In the genomic region with DNA sequence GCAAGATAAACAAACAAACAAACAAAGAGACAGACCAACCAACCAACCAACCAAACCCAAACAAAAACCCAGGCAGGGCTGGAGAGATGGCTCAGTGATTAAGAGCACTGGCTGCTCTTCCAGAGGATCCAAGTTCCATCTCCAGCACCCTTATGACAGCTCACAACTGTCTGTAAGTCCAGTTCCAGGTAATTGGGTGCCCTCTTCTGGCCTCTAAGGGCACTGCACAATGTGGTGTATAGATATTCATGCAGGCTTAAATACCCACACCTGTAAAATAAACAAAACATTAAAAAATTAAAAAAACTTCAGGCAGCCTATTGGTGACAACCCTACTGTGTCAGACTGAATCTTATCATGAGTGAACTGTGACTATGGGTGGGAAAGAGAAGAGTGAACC, we compare ENCODE assay signal across 11 mouse cellular contexts.
DNase-seq lines count a peak whose midpoint lies in the region; ATAC-seq and TF ChIP-seq lines count a peak whose summit lies in the region.
"Had no signal": no experiment of that assay in that cellular context is flagged by ENCODE, and none has a peak within 500 bp of the region (broad histone marks: within the 10 kb centered on the region; RNA-seq: fewer than 3 reads in every experiment).

No protein-coding gene starts in this region.

- TF ChIP-seq CTCF in forebrain, postnatal 0 days (IDR thresholded peaks at IDR 0.05; ENCODE audit: low read depth), result peak; percentile 24; the same call in 1 of the 2 replicates
- peak; percentile 55 for TF ChIP-seq CTCF in liver, postnatal 0 days (IDR thresholded peaks at IDR 0.05; ENCODE audit: low read depth)
- TF ChIP-seq CTCF in MEL (IDR thresholded peaks at IDR 0.05 in 2 of 3, conservative IDR thresholded peaks at IDR 0.05 in 1 of 3; ENCODE audit: control insufficient read depth in 1 of 3, insufficient read depth in 1 of 3, low read depth in 2 of 3, low read length in 3 of 3, poor library complexity in 1 of 3, severe bottlenecking in 1 of 3), result peak; percentile 30 to 54 (median 37)

- no peaks in the 10 kb centered on the region for H3K36me3 ChIP-seq in forebrain, postnatal 0 days (ENCODE audit: insufficient read depth)
- no peaks in the 10 kb centered on the region for H3K36me3 ChIP-seq in forebrain, embryonic 10.5 days (replicated peaks)
- H3K36me3 ChIP-seq in liver, postnatal 0 days (replicated peaks; ENCODE audit: insufficient read depth, low read length), result no peaks in the 10 kb centered on the region
- H3K36me3 ChIP-seq in MEL (ENCODE audit: control insufficient read depth in 1 of 2, insufficient read depth in 2 of 2, low read length in 2 of 2), result no peaks in the 10 kb centered on the region
- H3K36me3 ChIP-seq in forebrain, embryonic 15.5 days, result no peaks in the 10 kb centered on the region
- H3K36me3 ChIP-seq: embryonic facial prominence, embryonic 15.5 days had no signal

- H3K4me2 ChIP-seq in forebrain, postnatal 0 days (ENCODE audit: low read depth), result no peak overlapping the region
- H3K4me2 ChIP-seq in liver, postnatal 0 days (ENCODE audit: low read depth, low read length), result no peak overlapping the region
- no peak overlapping the region for H3K4me2 ChIP-seq in forebrain, embryonic 15.5 days (replicated peaks)
- H3K4me2 ChIP-seq: embryonic facial prominence, embryonic 15.5 days had no signal

- TF ChIP-seq EP300 in liver, postnatal 0 days (IDR thresholded peaks at IDR 0.05; ENCODE audit: low read depth), result no peak
- TF ChIP-seq EP300 in MEL (IDR thresholded peaks at IDR 0.05; ENCODE audit: low read depth in 1 of 2, low read length in 2 of 2), result no peak

- TF ChIP-seq POLR2A in MEL (IDR thresholded peaks at IDR 0.05; ENCODE audit: control insufficient read depth in 1 of 2, insufficient read depth in 1 of 2, low read depth in 1 of 2, low read length in 2 of 2, poor library complexity in 1 of 2), result no peak

- no peaks in the 10 kb centered on the region for H3K27me3 ChIP-seq in forebrain, postnatal 0 days (ENCODE audit: insufficient read depth, low read length)
- no peaks in the 10 kb centered on the region for H3K27me3 ChIP-seq in forebrain, embryonic 10.5 days (ENCODE audit: poor library complexity, severe bottlenecking)
- H3K27me3 ChIP-seq in liver, postnatal 0 days (ENCODE audit: insufficient read depth, low read length), result no peaks in the 10 kb centered on the region
- no peaks in the 10 kb centered on the region for H3K27me3 ChIP-seq in MEL (ENCODE audit: control insufficient read depth in 1 of 2, insufficient read depth in 2 of 2, low read length in 2 of 2)
- 0 out of 2 replicates have a peak, but pooled peaks cover 4% of the 10 kb centered on the region for H3K27me3 ChIP-seq in forebrain, embryonic 15.5 days
- H3K27me3 ChIP-seq: embryonic facial prominence, embryonic 15.5 days had no signal

- TF ChIP-seq RAD21 in MEL (IDR thresholded peaks at IDR 0.05; ENCODE audit: low read depth, low read length), result peak; percentile 59

- DNase-seq in forebrain, postnatal 0 days, result no peak
- DNase-seq in forebrain, embryonic 10.5 days (ENCODE audit: extremely low spot score, low spot score), result no peak
- DNase-seq in liver, postnatal 0 days, result no peak
- no peak for DNase-seq in liver
- peak; percentile 28 for DNase-seq in MEL (ENCODE audit: low read depth, low spot score)
- peak; percentile 2 for DNase-seq in naive thymus-derived CD4-positive, alpha-beta T cell, adult 2 months (ENCODE audit: low read depth)
- DNase-seq in adrenal gland, postnatal 4 days (ENCODE audit: low spot score in 2 of 2), result no peak
- DNase-seq: adrenal gland, adult 2 months; cerebellum, adult 8-10 months had no signal

- H3K27ac ChIP-seq in forebrain, postnatal 0 days (ENCODE audit: low read depth, low read length), result no peak overlapping the region
- H3K27ac ChIP-seq in forebrain, embryonic 10.5 days, result no peak overlapping the region
- no peak overlapping the region for H3K27ac ChIP-seq in liver, postnatal 0 days (ENCODE audit: low read depth)
- H3K27ac ChIP-seq in MEL (ENCODE audit: control insufficient read depth, low read depth, low read length), result no peak overlapping the region
- H3K27ac ChIP-seq in forebrain, embryonic 15.5 days (replicated peaks), result no peak overlapping the region
- H3K27ac ChIP-seq: embryonic facial prominence, embryonic 15.5 days had no signal

- no peaks in the 10 kb centered on the region for H3K79me2 ChIP-seq in MEL (ENCODE audit: control insufficient read depth, insufficient read depth, low read length, poor library complexity)

- ATAC-seq in forebrain, postnatal 0 days, result no peak
- no peak for ATAC-seq in liver, postnatal 0 days
- ATAC-seq in forebrain, embryonic 15.5 days (replicated peaks), result no peak

- no peaks in the 10 kb centered on the region for H3K9me3 ChIP-seq in forebrain, postnatal 0 days (ENCODE audit: low read length)
- no peaks in the 10 kb centered on the region for H3K9me3 ChIP-seq in forebrain, embryonic 10.5 days
- H3K9me3 ChIP-seq in liver, postnatal 0 days (ENCODE audit: low read length), result no peaks in the 10 kb centered on the region; the same call in 1 of the 2 replicates
- H3K9me3 ChIP-seq in MEL (replicated peaks; ENCODE audit: insufficient read depth, low read length), result no peaks in the 10 kb centered on the region
- H3K9me3 ChIP-seq in forebrain, embryonic 15.5 days, result no peaks in the 10 kb centered on the region
- H3K9me3 ChIP-seq: embryonic facial prominence, embryonic 15.5 days had no signal

- no peak overlapping the region for H3K9ac ChIP-seq in forebrain, postnatal 0 days
- no peak overlapping the region for H3K9ac ChIP-seq in liver, postnatal 0 days (replicated peaks)
- H3K9ac ChIP-seq in MEL (ENCODE audit: control insufficient read depth, low read depth, low read length, poor library complexity, severe bottlenecking), result no peak overlapping the region
- H3K9ac ChIP-seq in forebrain, embryonic 15.5 days (replicated peaks), result no peak overlapping the region
- H3K9ac ChIP-seq: embryonic facial prominence, embryonic 15.5 days had no signal

- no peaks in the 10 kb centered on the region for H3K4me1 ChIP-seq in forebrain, postnatal 0 days (ENCODE audit: insufficient read depth)
- 0 out of 2 replicates have a peak, but pooled peaks cover 4% of the 10 kb centered on the region for H3K4me1 ChIP-seq in forebrain, embryonic 10.5 days
- no peaks in the 10 kb centered on the region for H3K4me1 ChIP-seq in liver, postnatal 0 days (ENCODE audit: insufficient read depth)
- no peaks in the 10 kb centered on the region for H3K4me1 ChIP-seq in MEL (ENCODE audit: control insufficient read depth in 1 of 2, insufficient read depth in 2 of 2, low read length in 2 of 2)
- peaks cover 9% of the 10 kb centered on the region for H3K4me1 ChIP-seq in forebrain, embryonic 15.5 days
- H3K4me1 ChIP-seq: embryonic facial prominence, embryonic 15.5 days had no signal

- H3K4me3 ChIP-seq in forebrain, postnatal 0 days (ENCODE audit: low read depth, low read length), result no peak overlapping the region
- H3K4me3 ChIP-seq in forebrain, embryonic 10.5 days, result no peak overlapping the region
- no peak overlapping the region for H3K4me3 ChIP-seq in liver, postnatal 0 days (ENCODE audit: low read depth, low read length)
- H3K4me3 ChIP-seq in MEL (ENCODE audit: control insufficient read depth in 1 of 2, insufficient read depth in 1 of 2, low read depth in 2 of 2, low read length in 2 of 2), result no peak overlapping the region
- H3K4me3 ChIP-seq in forebrain, embryonic 15.5 days, result no peak overlapping the region
- H3K4me3 ChIP-seq: embryonic facial prominence, embryonic 15.5 days had no signal

TF ChIP-seq in MEL, 35 proteins besides CTCF, POLR2A, EP300 and RAD21:
- no peak for TF ChIP-seq CHD1 (IDR thresholded peaks at IDR 0.05; ENCODE audit: low read depth, low read length)
- no peak for TF ChIP-seq E2F4 (IDR thresholded peaks at IDR 0.05; ENCODE audit: borderline replicate concordance, low read depth, low read length)
- no peak for TF ChIP-seq MYC (IDR thresholded peaks at IDR 0.05; ENCODE audit: low read depth, low read length)
- TF ChIP-seq ETS1 (IDR thresholded peaks at IDR 0.05; ENCODE audit: low read depth, low read length), result no peak
- no peak for TF ChIP-seq TCF12 (IDR thresholded peaks at IDR 0.05; ENCODE audit: low read depth, low read length)
- no peak for TF ChIP-seq POLR2AphosphoS2 (IDR thresholded peaks at IDR 0.05; ENCODE audit: low read length)
- peak; percentile 35 for TF ChIP-seq ZC3H11A (IDR thresholded peaks at IDR 0.05; ENCODE audit: low read depth, low read length)
- TF ChIP-seq JUND (IDR thresholded peaks at IDR 0.05; ENCODE audit: low read depth, low read length), result no peak
- TF ChIP-seq NELFE (IDR thresholded peaks at IDR 0.05; ENCODE audit: low read depth, low read length), result no peak
- TF ChIP-seq SIN3A (IDR thresholded peaks at IDR 0.05; ENCODE audit: low read length), result no peak
- TF ChIP-seq SMC3 (IDR thresholded peaks at IDR 0.05; ENCODE audit: low read depth, low read length), result peak; percentile 57
- no peak for TF ChIP-seq MXI1 (IDR thresholded peaks at IDR 0.05; ENCODE audit: low read depth, low read length)
- no peak for TF ChIP-seq TBP (IDR thresholded peaks at IDR 0.05; ENCODE audit: low read depth, low read length)
- TF ChIP-seq CHD2 (IDR thresholded peaks at IDR 0.05; ENCODE audit: low read length), result no peak
- TF ChIP-seq MAX (IDR thresholded peaks at IDR 0.05; ENCODE audit: low read length), result no peak
- TF ChIP-seq MAZ (IDR thresholded peaks at IDR 0.05; ENCODE audit: low read depth, low read length), result no peak

Comparison
In these comparisons a context has a peak if more than half of its experiments do, and no peak if none do; other contexts are left out.
1. DNase-seq: peak in MEL (single experiment) and naive thymus-derived CD4-positive, alpha-beta T cell, adult 2 months (single experiment); none in forebrain, postnatal 0 days (single experiment), forebrain, embryonic 10.5 days (single experiment), liver, postnatal 0 days (single experiment), liver (single experiment) and adrenal gland, postnatal 4 days (0 of 2).
2. Peak in every context shown above with its lines, with median percentiles within 50 percentile points of each other: CTCF ChIP-seq.